Mouse (Mus musculus) splenic B cell, adult 2 months (primary cell): Measurements from ENCODE around the gene S100a6.

Experiments
- DNase-seq: peaks from one replicate; pipeline ENCODE4 v3.0.0-alpha.2; 2011; ENCODE audit warnings: low read depth, low spot score
- H3K27me3 ChIP-seq: 2 replicates; pipeline ENCODE4 v1.6.1; 2012; ENCODE audit warnings: mild to moderate bottlenecking, low read length, moderate library complexity, mixed read lengths; ENCODE audit not compliant: control insufficient read depth, poor library complexity, insufficient read depth, severe bottlenecking
- H3K36me3 ChIP-seq: 2 replicates; pipeline ENCODE4 v1.6.1; 2012; ENCODE audit warnings: mild to moderate bottlenecking, low read length, moderate library complexity, mixed read lengths; ENCODE audit not compliant: control insufficient read depth, poor library complexity, insufficient read depth, severe bottlenecking

S100a6 gene

DNA sequence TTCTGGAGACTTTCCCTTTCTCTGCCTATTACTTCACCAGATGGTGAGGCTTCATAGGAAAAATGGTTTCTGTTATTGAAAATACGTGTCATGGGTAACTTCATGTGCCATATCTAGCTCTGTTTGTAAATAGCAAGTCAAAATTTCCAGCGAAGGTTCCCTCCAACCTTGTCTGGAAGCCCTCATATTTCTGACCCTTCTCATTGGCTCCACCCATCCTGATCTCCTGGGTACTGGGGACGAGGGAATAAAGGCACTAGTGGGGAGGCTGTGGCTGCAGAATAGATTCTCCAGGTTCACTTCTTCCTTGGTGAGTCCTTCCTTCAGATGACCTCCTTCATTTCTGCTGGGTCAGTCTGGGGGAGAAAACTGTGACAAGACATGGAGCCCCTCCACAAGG, 4.5 kb upstream of the S100a6 start, which contains the start of gene S100a5:
Gene S100a5, plus strand, starts transcription at position 301 of the 400 bp plus-strand sequence.
- DNase-seq: no peak
- Histone ChIP-seq H3K36me3 (no peaks in the 10 kb centered on the region), H3K27me3 (no peaks in the 10 kb centered on the region)

DNA sequence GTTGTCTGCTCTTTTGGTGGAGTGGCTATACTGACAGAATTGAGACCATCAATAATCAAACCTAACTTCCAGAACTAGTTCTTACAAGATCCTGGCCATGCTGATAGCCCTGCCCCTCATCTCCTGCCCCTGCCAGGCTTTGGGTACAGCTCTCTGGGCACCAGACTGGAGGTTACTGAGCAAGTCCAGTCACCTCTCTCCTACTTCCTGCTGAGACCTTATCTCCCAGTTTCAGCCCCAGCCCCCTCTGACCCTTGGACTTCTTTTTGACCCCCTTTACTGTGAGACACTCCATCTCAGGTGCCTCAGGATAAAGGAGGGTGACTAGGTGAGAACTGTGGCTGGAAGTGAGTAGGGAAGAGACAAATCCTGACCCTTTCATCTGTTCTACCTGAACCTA, 3.6 kb upstream of the S100a6 start:
- no peak for DNase-seq

DNA sequence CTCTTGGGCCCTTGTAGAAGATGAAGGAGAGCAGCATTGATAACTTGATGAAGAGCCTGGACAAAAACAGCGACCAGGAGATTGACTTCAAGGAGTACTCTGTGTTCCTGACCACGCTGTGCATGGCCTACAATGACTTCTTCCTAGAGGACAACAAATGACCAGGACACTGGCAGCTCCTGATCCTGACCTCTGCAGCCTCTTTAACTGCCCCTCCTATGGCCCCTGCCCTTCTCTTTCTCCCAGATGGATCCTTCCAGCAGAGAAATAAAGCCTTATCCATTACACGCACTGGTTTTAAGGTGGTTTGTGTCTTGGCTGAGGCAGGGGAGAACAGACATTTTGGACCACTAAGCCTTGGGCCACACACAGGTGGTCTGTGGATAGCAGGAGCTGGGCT, 1.2 kb upstream of the S100a6 start:
- Histone ChIP-seq H3K36me3 (no peaks in the 10 kb centered on the region), H3K27me3 (no peaks in the 10 kb centered on the region)
- no peak for DNase-seq

More for the DNA sequence above, 3.6 kb upstream of the S100a6 start:
- Histone ChIP-seq H3K27me3 (no peaks in the 10 kb centered on the region), H3K36me3 (no peaks in the 10 kb centered on the region)

- DNase-seq: peak; percentile 55
- no peaks in the 10 kb centered on the region for H3K27me3 ChIP-seq
Measured at GRCm38 (mm10) chr3:90612061-90612460, 621 bp upstream of the S100a6 start.

GRCm38 (mm10) chr3:90613461-90614147, 922 bp downstream of the S100a6 start:
- Histone ChIP-seq H3K27me3 (no peaks in the 10 kb centered on the region), H3K36me3 (no peaks in the 10 kb centered on the region)
- DNase-seq: no peak

More at GRCm38 (mm10) chr3:90612061-90612460, 621 bp upstream of the S100a6 start:
- H3K36me3 ChIP-seq: no peaks in the 10 kb centered on the region

DNA sequence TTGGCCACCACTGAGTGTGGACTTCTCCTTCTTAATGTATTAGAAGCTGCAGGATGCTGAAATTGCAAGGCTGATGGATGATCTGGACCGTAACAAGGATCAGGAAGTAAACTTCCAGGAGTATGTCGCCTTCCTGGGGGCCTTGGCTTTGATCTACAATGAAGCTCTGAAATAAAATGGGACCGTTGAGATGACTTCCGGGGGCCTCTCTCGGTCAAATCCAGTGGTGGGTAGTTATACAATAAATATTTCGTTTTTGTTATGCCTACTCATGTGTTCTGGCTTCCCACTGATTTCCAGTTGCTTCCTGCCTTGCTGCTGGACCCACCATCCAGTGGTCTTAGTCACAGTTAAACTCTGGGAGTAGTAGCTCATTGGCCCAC, 1.5 kb downstream of the S100a6 start:
- Histone ChIP-seq H3K36me3 (no peaks in the 10 kb centered on the region), H3K27me3 (no peaks in the 10 kb centered on the region)
- DNase-seq: no peak

DNA sequence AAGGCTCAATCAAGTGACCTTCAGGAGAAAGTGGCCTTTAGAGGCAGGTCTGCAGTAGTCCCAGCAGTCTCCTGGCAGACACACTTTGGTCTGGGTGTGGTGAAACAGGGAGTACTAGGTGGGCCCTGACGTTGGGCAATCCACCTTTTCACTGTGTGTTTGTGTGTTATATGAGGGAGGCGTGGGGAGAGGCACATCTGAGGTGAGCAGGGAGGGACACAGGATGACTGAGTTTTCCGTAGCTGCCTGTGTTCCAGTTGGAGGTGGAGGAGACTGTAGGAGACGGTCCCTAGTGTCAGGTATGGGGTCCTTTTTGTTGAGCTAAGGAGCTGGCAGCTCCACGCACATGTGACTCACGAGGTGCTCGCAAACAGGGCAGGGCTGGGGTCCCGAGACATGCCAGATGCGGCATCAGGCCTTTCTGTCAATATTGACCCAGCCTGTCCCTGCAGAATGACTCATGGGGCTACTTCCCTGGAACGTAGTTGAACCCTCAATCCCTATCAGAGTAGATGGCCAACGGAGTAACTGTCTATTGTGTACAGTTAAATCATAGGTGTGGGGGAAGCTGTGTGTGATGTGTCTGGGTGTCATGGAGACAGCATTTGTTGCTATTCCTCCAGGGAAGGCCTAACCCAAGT, 2.0 kb downstream of the S100a6 start:
- DNase-seq: no peak
- H3K27me3 ChIP-seq: no peaks in the 10 kb centered on the region
- H3K36me3 ChIP-seq: no peaks in the 10 kb centered on the region

GRCm38 (mm10) chr3:90615415-90615814, 2.7 kb downstream of the S100a6 start:
- Histone ChIP-seq H3K27me3 (no peaks in the 10 kb centered on the region), H3K36me3 (no peaks in the 10 kb centered on the region)
- peak; percentile 85 for DNase-seq

GRCm38 (mm10) chr3:90615911-90616310, 3.2 kb downstream of the S100a6 start:
- no peak for DNase-seq
- Histone ChIP-seq H3K27me3 (no peaks in the 10 kb centered on the region), H3K36me3 (no peaks in the 10 kb centered on the region)

- no peaks in the 10 kb centered on the region for H3K27me3 ChIP-seq
- DNase-seq: peak; percentile 69
- no peaks in the 10 kb centered on the region for H3K36me3 ChIP-seq
Measured at GRCm38 (mm10) chr3:90617586-90617985, 4.9 kb downstream of the S100a6 start.

GRCm38 (mm10) chr3:90621552-90621951, 8.9 kb downstream of the S100a6 start:
- no peaks in the 10 kb centered on the region for H3K27me3 ChIP-seq
- no peak for DNase-seq
- H3K36me3 ChIP-seq: no peaks in the 10 kb centered on the region

GRCm38 (mm10) chr3:90623435-90624071, 10.9 kb downstream of the S100a6 start:
- peak; percentile 52 for DNase-seq
- H3K27me3 ChIP-seq: no peaks in the 10 kb centered on the region
- H3K36me3 ChIP-seq: no peaks in the 10 kb centered on the region

DNA sequence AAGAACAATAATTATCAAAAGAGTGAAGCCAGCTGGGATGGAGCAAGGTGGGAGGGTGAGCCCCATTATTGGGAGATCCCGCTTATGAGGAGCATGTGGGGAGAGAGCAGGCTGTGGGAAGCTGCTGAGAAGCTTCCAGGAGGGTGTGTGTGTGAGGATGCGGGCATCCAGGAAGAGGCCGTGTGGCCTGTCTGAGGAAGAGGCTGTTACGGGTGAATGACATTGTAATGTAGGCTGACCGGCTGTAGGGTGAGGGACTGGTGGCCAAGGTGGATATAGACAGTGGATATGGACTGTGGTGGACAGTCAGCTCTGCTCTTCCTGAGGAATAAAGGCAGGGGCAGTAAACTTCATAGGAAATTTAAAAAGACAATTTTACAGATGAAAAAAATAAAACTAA, 12.8 kb downstream of the S100a6 start:
- no peaks in the 10 kb centered on the region for H3K36me3 ChIP-seq
- no peaks in the 10 kb centered on the region for H3K27me3 ChIP-seq
- DNase-seq: no peak

DNA sequence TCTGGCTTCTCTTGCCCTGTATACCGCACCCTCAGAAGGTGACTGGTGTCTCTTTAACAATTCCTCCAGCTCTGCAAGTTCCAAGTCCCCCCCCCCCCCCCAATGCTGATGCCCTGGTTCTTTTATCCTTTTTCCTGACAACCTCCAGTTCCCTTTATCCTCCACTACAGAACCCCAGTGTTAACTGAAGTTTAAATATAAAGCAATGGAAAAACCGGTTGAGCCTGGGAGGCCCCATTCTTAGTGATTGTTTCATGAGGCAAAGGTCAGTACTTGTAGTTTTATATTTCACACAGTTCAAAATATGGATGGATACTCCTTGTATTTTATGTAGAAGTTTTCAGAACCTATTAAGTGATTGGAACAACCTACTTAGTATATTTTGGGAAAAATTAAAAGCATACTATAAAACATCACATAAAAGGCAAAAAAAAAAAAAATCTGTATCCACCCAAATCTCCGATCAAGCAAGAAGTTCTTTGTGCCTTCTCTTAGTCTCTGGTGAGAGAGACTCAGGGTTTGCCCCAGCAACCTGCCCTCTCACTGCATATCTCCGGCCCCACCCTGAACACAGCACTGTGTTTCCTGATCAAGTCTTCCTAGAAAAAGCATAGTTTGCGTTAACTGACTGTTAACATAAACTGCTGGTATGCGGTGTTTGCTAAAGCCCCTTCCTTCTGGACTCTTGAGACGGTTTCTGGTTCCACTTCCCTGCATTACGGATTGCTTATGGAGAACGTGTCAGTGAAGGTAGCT, 13.8 kb downstream of the S100a6 start:
- Histone ChIP-seq H3K27me3 (no peaks in the 10 kb centered on the region), H3K36me3 (no peaks in the 10 kb centered on the region)
- DNase-seq: no peak

DNA sequence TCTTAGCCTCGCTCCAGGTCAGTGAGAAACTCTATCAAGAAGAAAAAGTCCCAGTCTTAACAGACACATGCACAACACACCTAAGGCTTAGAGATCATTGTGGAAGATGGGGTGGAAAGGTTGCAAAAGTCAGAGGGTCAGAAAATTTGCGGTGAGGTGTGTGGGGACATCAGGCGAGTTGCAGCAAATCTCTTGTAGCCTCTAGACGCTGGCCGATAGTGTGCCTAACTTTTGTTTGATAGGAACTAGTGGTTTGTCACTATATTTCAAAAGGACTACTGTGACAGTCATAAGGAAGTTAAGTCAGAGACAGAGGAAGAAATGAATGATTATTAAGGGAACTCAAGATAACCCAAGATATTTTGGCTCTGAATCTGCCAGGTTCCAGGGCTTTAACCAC, 14.7 kb downstream of the S100a6 start:
- no peak for DNase-seq
- H3K27me3 ChIP-seq: no peaks in the 10 kb centered on the region
- H3K36me3 ChIP-seq: no peaks in the 10 kb centered on the region
